Mouse (Mus musculus) cerebellum, postnatal 25 days (tissue): Measurements from ENCODE around the gene Cntnap5a.
A peak's percentile ranks its signal among the peaks of the same experiment; 100 is the strongest.

Source experiments
- DNase-seq, 2 experiments: peaks; one replicate each; pipeline ENCODE4 v3.0.0; 2021; ENCODE audit warnings: mixed read lengths in 2 of 2

Gene Cntnap5a

GRCm38 (mm10) chr1:116367572-116367971 is 683.0 kb downstream of the Cntnap5a start:
- DNase-seq, result no peak

GRCm38 (mm10) chr1:116370817-116371216 is 686.3 kb downstream of the Cntnap5a start:
- no peak for DNase-seq

- no peak for DNase-seq
These were observed 689.0 kb downstream of the Cntnap5a start for GRCm38 (mm10) chr1:116373551-116373950.

- no peak for DNase-seq
These were observed 707.8 kb downstream of the Cntnap5a start for GRCm38 (mm10) chr1:116392390-116392789.

- no peak for DNase-seq
These were observed 717.6 kb downstream of the Cntnap5a start for GRCm38 (mm10) chr1:116401996-116402656.

- DNase-seq, result no peak
These were observed 725.3 kb downstream of the Cntnap5a start for GRCm38 (mm10) chr1:116409836-116410235.

- DNase-seq, result no peak
These were observed 743.8 kb downstream of the Cntnap5a start for GRCm38 (mm10) chr1:116428396-116428795.

- DNase-seq, result peak in 1 of 2 experiments; percentile 9
These were observed 770.7 kb downstream of the Cntnap5a start for GRCm38 (mm10) chr1:116455115-116455717.

GRCm38 (mm10) chr1:116477703-116478102 is 793.1 kb downstream of the Cntnap5a start:
- peak; percentile 39 to 67 for DNase-seq

GRCm38 (mm10) chr1:116488780-116489569 is 804.4 kb downstream of the Cntnap5a start:
- DNase-seq, result no peak

GRCm38 (mm10) chr1:116577969-116578666 is 893.6 kb downstream of the Cntnap5a start:
- DNase-seq, result peak in 1 of 2 experiments; percentile 3

- no peak for DNase-seq
These were observed 931.7 kb downstream of the Cntnap5a start for GRCm38 (mm10) chr1:116616272-116616671.
